Mouse (Mus musculus) brain, embryonic 14.5 days (tissue): Measurements from ENCODE around the gene Cbx7.

Source experiments
- CTCF ChIP-seq: fragments of 200-500 bp; IDR thresholded peaks from 2 replicates; pipeline ENCODE4 v1.5.1; 2012; ENCODE audit warnings: inconsistent platforms, mild to moderate bottlenecking, moderate library complexity, borderline replicate concordance; ENCODE audit not compliant: insufficient read depth, insufficient read length; ENCODE audit errors: extremely low read depth
- POLR2A ChIP-seq: fragments of 200-500 bp; IDR thresholded peaks from 2 replicates; pipeline ENCODE4 v1.6.1; 2012; ENCODE audit warnings: mild to moderate bottlenecking, inconsistent platforms, borderline replicate concordance; ENCODE audit not compliant: poor library complexity, insufficient read depth, insufficient read length, severe bottlenecking; ENCODE audit errors: extremely low read depth

DNA sequence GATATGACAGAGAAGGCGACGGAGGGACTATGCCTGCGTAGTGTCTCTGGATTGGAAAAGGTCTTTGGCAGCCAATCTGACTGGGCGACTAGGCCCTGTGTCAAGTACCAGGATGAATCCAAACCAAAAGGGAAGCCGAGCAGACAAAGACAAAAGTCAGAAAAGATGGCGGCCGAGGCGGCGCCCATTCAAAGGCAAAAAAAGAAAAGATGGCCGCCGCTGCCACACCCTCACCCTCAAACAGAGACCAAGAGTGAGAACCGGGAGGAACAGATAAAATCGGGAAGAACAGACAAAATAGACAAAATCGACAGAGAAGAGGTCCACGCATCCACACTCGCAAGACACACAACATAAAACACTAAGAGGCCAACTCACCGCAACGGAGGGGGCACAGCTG lies 428 bp downstream of the Cbx7 start:
- no peak for TF ChIP-seq CTCF
- TF ChIP-seq POLR2A = no peak
